Mouse (Mus musculus) embryonic fibroblast, embryonic 13.5 days (primary cell): Measurements from ENCODE around the gene Maml3.

Source experiments
- CTCF ChIP-seq: IDR thresholded peaks from 2 replicates; pipeline ENCODE4 v1.5.1; 2011; ENCODE audit warnings: mild to moderate bottlenecking, control low read depth, low read length, moderate library complexity, borderline replicate concordance; ENCODE audit not compliant: insufficient read depth
- POLR2A ChIP-seq: IDR thresholded peaks from 2 replicates; pipeline ENCODE4 v1.6.1; 2011; ENCODE audit warnings: low read depth, mild to moderate bottlenecking, control low read depth, low read length, moderate library complexity

DNA sequence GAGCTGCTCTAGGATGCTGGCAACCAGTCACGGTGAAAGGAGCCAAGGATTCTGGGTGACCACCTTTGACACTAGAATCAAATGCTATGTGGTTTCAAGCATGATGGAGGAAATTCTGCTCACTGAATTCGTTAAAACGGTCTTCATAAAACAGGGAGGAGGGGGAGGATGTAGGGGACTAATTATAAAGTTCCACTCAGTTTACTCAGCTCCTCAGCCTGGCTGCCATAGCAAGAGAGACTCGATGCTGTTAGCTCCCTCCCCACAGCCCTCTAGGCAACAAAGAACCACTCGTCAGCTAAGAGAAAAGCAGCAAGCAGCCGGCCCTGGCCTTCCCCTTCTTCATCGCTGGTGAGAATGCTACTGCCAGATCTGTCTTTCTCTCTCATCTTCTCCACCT is 295.1 kb downstream of the Maml3 start:
- TF ChIP-seq CTCF (no peak), POLR2A (no peak)
